Mouse (Mus musculus) gastrocnemius, postnatal 14 days (tissue): ENCODE results near the gene Ddx25. TPM values are rescaled to one million over a fixed set of nuclear protein-coding genes. Genes with fewer than 3 reads are reported as not detected.

ENCODE experiments used
- DNase-seq: peaks from one replicate; pipeline ENCODE4 v3.0.0; 2021; ENCODE audit warnings: mixed read lengths
- intact Hi-C: fragments of 180-260 bp; cut with DNase I; formaldehyde crosslinking; loops from one replicate; pipeline ENCODE4 v1.15.1; 2025; ENCODE audit warnings: low total_unique reads
- long read RNA-seq, 2 experiments: library from polyadenylated mRNA; stranded (forward); transcript quantifications; one replicate each; pipeline ENCODE4 v2.0.0; 2021
- total RNA-seq, 2 experiments: library from RNA; stranded (reverse); gene quantifications; 2 replicates each; pipeline ENCODE4 v1.2.3; 2021

Gene Ddx25
- total RNA-seq: under 1 TPM in 1 of 2 experiments, not detected in 1; 0.06 TPM
- long read RNA-seq, experiment 1: 0 reads
- long read RNA-seq, experiment 2: 0 reads

GRCm38 (mm10) chr9:35558257-35559008 is at the start of gene Ddx25, which contains the start of gene Pus3:
TSS of gene Ddx25 (minus strand) at chr9:35558528.
TSS of gene Pus3 (plus strand) at chr9:35558595.
- intact Hi-C loops: no loop called here
- DNase-seq: no peak

GRCm38 (mm10) chr9:35607647-35608405 is 49.5 kb upstream of the Ddx25 start:
- no peak for DNase-seq
- intact Hi-C loops: no loop called here

- intact Hi-C loops: no loop called here
- no peak for DNase-seq
These were observed 34.6 kb upstream of the Ddx25 start for GRCm38 (mm10) chr9:35592903-35593302.

GRCm38 (mm10) chr9:35587674-35588073 is 29.3 kb upstream of the Ddx25 start:
- intact Hi-C loops: no loop called here
- DNase-seq: no peak

- intact Hi-C loops: no loop called here
- no peak for DNase-seq
These were observed 16.1 kb upstream of the Ddx25 start for GRCm38 (mm10) chr9:35574416-35574815.

GRCm38 (mm10) chr9:35570663-35571062 is 12.3 kb upstream of the Ddx25 start:
- no peak for DNase-seq
- intact Hi-C loops: no loop called here

GRCm38 (mm10) chr9:35569571-35570534 is 11.5 kb upstream of the Ddx25 start, which contains the start of the genes Pate2 and Hyls1:
TSS of gene Pate2 (plus strand) at chr9:35570284.
TSS of gene Hyls1 (minus strand) at chr9:35570398.
- peak; percentile 91 for DNase-seq
- intact Hi-C loops: no loop called here

GRCm38 (mm10) chr9:35567995-35568394 is 9.7 kb upstream of the Ddx25 start:
- intact Hi-C loops: no loop called here
- DNase-seq: no peak

GRCm38 (mm10) chr9:35564536-35565240 is 6.4 kb upstream of the Ddx25 start:
- intact Hi-C loops: no loop called here
- no peak for DNase-seq

GRCm38 (mm10) chr9:35561583-35561982 is 3.3 kb upstream of the Ddx25 start:
- no peak for DNase-seq
- intact Hi-C loops: no loop called here

- intact Hi-C loops: no loop called here
These were observed 2.7 kb upstream of the Ddx25 start for GRCm38 (mm10) chr9:35561076-35561475.

GRCm38 (mm10) chr9:35559009-35559890 is 922 bp upstream of the Ddx25 start:
- peak; percentile 72 for DNase-seq
- intact Hi-C loops: no loop called here

More at GRCm38 (mm10) chr9:35561076-35561475, 2.7 kb upstream of the Ddx25 start:
- no peak for DNase-seq

- intact Hi-C loops: no loop called here
These were observed 1.7 kb downstream of the Ddx25 start for GRCm38 (mm10) chr9:35556494-35557102.

GRCm38 (mm10) chr9:35548455-35548854 is 9.9 kb downstream of the Ddx25 start:
- intact Hi-C loops: no loop called here
- no peak for DNase-seq

More at GRCm38 (mm10) chr9:35556494-35557102, 1.7 kb downstream of the Ddx25 start:
- no peak for DNase-seq

GRCm38 (mm10) chr9:35546745-35547144 is 11.6 kb downstream of the Ddx25 start:
- DNase-seq: no peak
- intact Hi-C loops: no loop called here

- DNase-seq: no peak
- intact Hi-C loops: no loop called here
These were observed 12.6 kb downstream of the Ddx25 start for GRCm38 (mm10) chr9:35545704-35546103.

- peak; percentile 36 for DNase-seq
- intact Hi-C loops: no loop called here
These were observed 13.7 kb downstream of the Ddx25 start for GRCm38 (mm10) chr9:35544666-35545065.
